Mouse (Mus musculus): ENCODE data around the gene Slc7a9.

Gene Slc7a9

GRCm38 (mm10) chr7:35447996-35448846 lies at the start of gene Slc7a9:
TSS of gene Slc7a9 (plus strand) at chr7:35448796.
- DNase-seq = peak; percentile 76

GRCm38 (mm10) chr7:35401169-35401568 lies 47.4 kb upstream of the Slc7a9 start:
- no peak for DNase-seq

GRCm38 (mm10) chr7:35415226-35415625 lies 33.4 kb upstream of the Slc7a9 start:
- no peak for DNase-seq

GRCm38 (mm10) chr7:35415801-35416653 lies 32.6 kb upstream of the Slc7a9 start:
- peak; percentile 42 for DNase-seq

GRCm38 (mm10) chr7:35416654-35416948 lies 32.0 kb upstream of the Slc7a9 start:
- DNase-seq = peak; percentile 24

GRCm38 (mm10) chr7:35423071-35423470 lies 25.5 kb upstream of the Slc7a9 start:
- DNase-seq = no peak

- DNase-seq = no peak
Measured at GRCm38 (mm10) chr7:35428146-35428545, 20.4 kb upstream of the Slc7a9 start.

- no peak for DNase-seq
Measured at GRCm38 (mm10) chr7:35435266-35435665, 13.3 kb upstream of the Slc7a9 start.

- peak; percentile 34 for DNase-seq
Measured at GRCm38 (mm10) chr7:35447501-35447900, 1.1 kb upstream of the Slc7a9 start.

GRCm38 (mm10) chr7:35448867-35449266 lies 271 bp downstream of the Slc7a9 start:
- peak; percentile 64 for DNase-seq

- no peak for DNase-seq
Measured at GRCm38 (mm10) chr7:35456091-35456814, 7.7 kb downstream of the Slc7a9 start.

GRCm38 (mm10) chr7:35460971-35461370 lies 12.4 kb downstream of the Slc7a9 start:
- no peak for DNase-seq

- DNase-seq = no peak
Measured at GRCm38 (mm10) chr7:35465027-35465426, 16.4 kb downstream of the Slc7a9 start.

GRCm38 (mm10) chr7:35467856-35468255 lies 19.3 kb downstream of the Slc7a9 start:
- no peak for DNase-seq

GRCm38 (mm10) chr7:35470794-35471193 lies 22.2 kb downstream of the Slc7a9 start:
- peak; percentile 30 for DNase-seq

GRCm38 (mm10) chr7:35476457-35476856 lies 27.9 kb downstream of the Slc7a9 start:
- DNase-seq = no peak

GRCm38 (mm10) chr7:35485126-35485525 lies 36.5 kb downstream of the Slc7a9 start:
- no peak for DNase-seq

GRCm38 (mm10) chr7:35486553-35486952 lies 38.0 kb downstream of the Slc7a9 start:
- no peak for DNase-seq

- DNase-seq = no peak
Measured at GRCm38 (mm10) chr7:35490186-35490585, 41.6 kb downstream of the Slc7a9 start.

- no peak for DNase-seq
Measured at GRCm38 (mm10) chr7:35491005-35491404, 42.4 kb downstream of the Slc7a9 start.

- no peak for DNase-seq
Measured at GRCm38 (mm10) chr7:35497516-35497915, 48.9 kb downstream of the Slc7a9 start.

GRCm38 (mm10) chr7:35501995-35502394 lies 53.4 kb downstream of the Slc7a9 start:
- DNase-seq = peak; percentile 38
